Mouse (Mus musculus): ENCODE data around the gene Gm13090.

DNA sequence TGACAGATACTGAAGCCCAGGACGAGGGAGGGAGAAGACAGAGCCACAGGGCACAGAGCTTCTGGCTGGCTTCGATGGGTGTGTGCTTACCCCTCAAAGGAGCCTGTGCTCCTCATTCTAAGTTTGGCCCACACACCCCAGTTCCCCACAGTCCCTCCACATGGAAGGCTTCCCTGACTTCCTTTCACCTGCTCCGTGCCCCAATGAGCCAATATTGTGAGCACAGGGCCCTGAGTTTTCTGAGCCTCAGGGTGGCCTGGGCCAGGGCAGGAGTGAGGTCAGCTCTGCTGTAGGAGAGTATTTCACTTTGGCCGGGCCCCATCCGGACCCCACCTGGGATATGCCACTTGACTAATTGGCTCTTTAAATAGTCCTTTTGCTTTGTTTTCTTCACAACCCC, 48.3 kb downstream of the Gm13090 start:
- TF ChIP-seq POLR2A (IDR thresholded peaks at IDR 0.05; ENCODE audit: low read depth, low read length), result no peak
- no peak for TF ChIP-seq CTCF (IDR thresholded peaks at IDR 0.05; ENCODE audit: borderline replicate concordance, insufficient read depth, low read length)

All from embryonic fibroblast, embryonic 13.5 days (primary cell).